Mouse (Mus musculus) limb, embryonic 13.5 days (tissue): ENCODE measurements at regions not wholly inside any gene's neighbourhood (a gene's known extent, or its start where the extent isn't known, plus 50 kb on each side); places are given as distances from the start of the nearest gene placed in this dataset.

ENCODE experiments used
- ATAC-seq: fragments of 200-750 bp; cut with Nextera tagmentation; 2 replicates; pipeline ENCODE4 v1.8.0; 2017; ENCODE audit warnings: low read depth, moderate number of reproducible peaks, moderate TSS enrichment; ENCODE audit not compliant: low FRiP score
- H3K27ac ChIP-seq: fragments of 300-500 bp; sonication (generic); 2 replicates; pipeline ENCODE4 v1.5.1; 2015; ENCODE audit warnings: inconsistent platforms, mild to moderate bottlenecking, moderate library complexity
- H3K27me3 ChIP-seq: fragments of 300-500 bp; sonication (generic); 2 replicates; pipeline ENCODE4 v1.6.1; 2015; ENCODE audit warnings: mild to moderate bottlenecking, inconsistent platforms
- H3K36me3 ChIP-seq: fragments of 300-500 bp; sonication (generic); 2 replicates; pipeline ENCODE4 v1.6.1; 2015; ENCODE audit warnings: inconsistent platforms, mild to moderate bottlenecking, moderate library complexity
- H3K4me1 ChIP-seq: fragments of 300-500 bp; sonication (generic); 2 replicates; pipeline ENCODE4 v1.6.1; 2015; ENCODE audit warnings: inconsistent platforms
- H3K4me2 ChIP-seq: fragments of 300-500 bp; sonication (generic); replicated peaks from 2 replicates; pipeline ENCODE4 v1.6.1; 2015; ENCODE audit warnings: inconsistent platforms, mild to moderate bottlenecking, moderate library complexity
- H3K4me3 ChIP-seq: fragments of 300-500 bp; sonication (generic); 2 replicates; pipeline ENCODE4 v1.5.1; 2015; ENCODE audit warnings: moderate library complexity, mild to moderate bottlenecking, inconsistent platforms
- H3K9ac ChIP-seq: fragments of 300-500 bp; sonication (generic); 2 replicates; pipeline ENCODE4 v1.6.1; 2015; ENCODE audit warnings: mild to moderate bottlenecking, inconsistent platforms
- H3K9me3 ChIP-seq: fragments of 300-500 bp; sonication (generic); 2 replicates; pipeline ENCODE4 v1.6.1; 2016; ENCODE audit warnings: inconsistent platforms
- WGBS: fragments of 180-500 bp; shearing (Covaris S2); methylation state at CpG from one replicate; pipeline ENCODE4 v1.1.7; 2015; 5-methylcytosine and 5-hydroxymethylcytosine counted together

GRCm38 (mm10) chr3:42867370-42867769 lies 1125.0 kb downstream of the D3Ertd751e start:
- WGBS: 68% methylated on average over 1 of the region's 1 CpGs
- Histone ChIP-seq H3K27ac (no peak overlapping the region), H3K9ac (no peak overlapping the region), H3K9me3 (no peaks in the 10 kb centered on the region), H3K4me2 (no peak overlapping the region), H3K36me3 (no peaks in the 10 kb centered on the region), H3K4me1 (peaks cover 8% of the 10 kb centered on the region), H3K27me3 (no peaks in the 10 kb centered on the region), H3K4me3 (no peak overlapping the region)
- ATAC-seq: peak; percentile 67; the same call in 1 of the 2 replicates

GRCm38 (mm10) chr3:42878972-42879371 lies 1136.6 kb downstream of the D3Ertd751e start:
- no peaks in the 10 kb centered on the region for H3K36me3 ChIP-seq
- no peak overlapping the region for H3K4me3 ChIP-seq
- ATAC-seq: no peak
- H3K9me3 ChIP-seq: peaks cover 7% of the 10 kb centered on the region; the same call in 1 of the 2 replicates
- H3K9ac ChIP-seq: no peak overlapping the region
- no peaks in the 10 kb centered on the region for H3K27me3 ChIP-seq
- no peaks in the 10 kb centered on the region for H3K4me1 ChIP-seq
- H3K4me2 ChIP-seq: no peak overlapping the region
- H3K27ac ChIP-seq: no peak overlapping the region

GRCm38 (mm10) chr3:42884481-42884880 lies 1142.1 kb downstream of the D3Ertd751e start:
- H3K9ac ChIP-seq: no peak overlapping the region
- H3K36me3 ChIP-seq: no peaks in the 10 kb centered on the region
- no peaks in the 10 kb centered on the region for H3K27me3 ChIP-seq
- H3K4me2 ChIP-seq: no peak overlapping the region
- H3K4me1 ChIP-seq: no peaks in the 10 kb centered on the region
- H3K9me3 ChIP-seq: peaks cover 7% of the 10 kb centered on the region; the same call in 1 of the 2 replicates
- no peak overlapping the region for H3K27ac ChIP-seq
- H3K4me3 ChIP-seq: no peak overlapping the region
- ATAC-seq: no peak
- 81% methylated on average over 4 of the region's 4 CpGs for WGBS

GRCm38 (mm10) chr3:42892016-42892699 lies 1149.7 kb downstream of the D3Ertd751e start:
- Histone ChIP-seq H3K4me3 (no peak overlapping the region), H3K4me2 (no peak overlapping the region), H3K4me1 (no peaks in the 10 kb centered on the region), H3K27ac (no peak overlapping the region), H3K9ac (no peak overlapping the region), H3K36me3 (no peaks in the 10 kb centered on the region), H3K9me3 (no peaks in the 10 kb centered on the region), H3K27me3 (no peaks in the 10 kb centered on the region)
- whole genome bisulfite sequencing: 76% methylated on average over 7 of the region's 7 CpGs
- ATAC-seq: no peak

GRCm38 (mm10) chr3:42895787-42896186 lies 1153.4 kb downstream of the D3Ertd751e start:
- no peak overlapping the region for H3K27ac ChIP-seq
- no peak for ATAC-seq
- no peak overlapping the region for H3K9ac ChIP-seq
- H3K4me1 ChIP-seq: no peaks in the 10 kb centered on the region
- H3K36me3 ChIP-seq: no peaks in the 10 kb centered on the region
- H3K4me2 ChIP-seq: no peak overlapping the region
- 44% methylated on average over 3 of the region's 3 CpGs for WGBS
- H3K27me3 ChIP-seq: no peaks in the 10 kb centered on the region
- no peaks in the 10 kb centered on the region for H3K9me3 ChIP-seq
- no peak overlapping the region for H3K4me3 ChIP-seq

- H3K27me3 ChIP-seq: no peaks in the 10 kb centered on the region
- H3K4me1 ChIP-seq: no peaks in the 10 kb centered on the region
- no peak overlapping the region for H3K9ac ChIP-seq
- no peak for ATAC-seq
- no peak overlapping the region for H3K4me3 ChIP-seq
- no peak overlapping the region for H3K27ac ChIP-seq
- no peaks in the 10 kb centered on the region for H3K36me3 ChIP-seq
- H3K4me2 ChIP-seq: no peak overlapping the region
- no peaks in the 10 kb centered on the region for H3K9me3 ChIP-seq
Observed at GRCm38 (mm10) chr3:42897936-42898335, 1155.5 kb downstream of the D3Ertd751e start.

- Histone ChIP-seq H3K9me3 (no peaks in the 10 kb centered on the region), H3K36me3 (no peaks in the 10 kb centered on the region), H3K4me1 (no peaks in the 10 kb centered on the region), H3K4me3 (no peak overlapping the region), H3K9ac (no peak overlapping the region), H3K27ac (no peak overlapping the region), H3K27me3 (no peaks in the 10 kb centered on the region), H3K4me2 (no peak overlapping the region)
- no peak for ATAC-seq
- WGBS: 84% methylated on average over 2 of the region's 2 CpGs
Observed at GRCm38 (mm10) chr3:42898934-42899333, 1156.5 kb downstream of the D3Ertd751e start.

- H3K4me1 ChIP-seq: no peaks in the 10 kb centered on the region
- H3K4me3 ChIP-seq: no peak overlapping the region
- H3K9ac ChIP-seq: no peak overlapping the region
- H3K27me3 ChIP-seq: no peaks in the 10 kb centered on the region
- WGBS: 90% methylated on average over 2 of the region's 2 CpGs
- no peak for ATAC-seq
- H3K27ac ChIP-seq: no peak overlapping the region
- no peak overlapping the region for H3K4me2 ChIP-seq
- no peaks in the 10 kb centered on the region for H3K9me3 ChIP-seq
- H3K36me3 ChIP-seq: no peaks in the 10 kb centered on the region
Observed at GRCm38 (mm10) chr3:42900984-42901383, 1158.6 kb downstream of the D3Ertd751e start.

- H3K27me3 ChIP-seq: no peaks in the 10 kb centered on the region
- no peak overlapping the region for H3K4me2 ChIP-seq
- no peak overlapping the region for H3K27ac ChIP-seq
- WGBS: 92% methylated on average over 3 of the region's 3 CpGs
- ATAC-seq: no peak
- H3K36me3 ChIP-seq: no peaks in the 10 kb centered on the region
- H3K4me3 ChIP-seq: no peak overlapping the region
- H3K9me3 ChIP-seq: no peaks in the 10 kb centered on the region
- H3K9ac ChIP-seq: no peak overlapping the region
- H3K4me1 ChIP-seq: no peaks in the 10 kb centered on the region
Observed at GRCm38 (mm10) chr3:42906246-42906645, 1163.8 kb downstream of the D3Ertd751e start.

- no peak for ATAC-seq
- Histone ChIP-seq H3K36me3 (no peaks in the 10 kb centered on the region), H3K27me3 (no peaks in the 10 kb centered on the region), H3K9ac (no peak overlapping the region), H3K4me2 (no peak overlapping the region), H3K27ac (no peak overlapping the region), H3K9me3 (no peaks in the 10 kb centered on the region), H3K4me3 (no peak overlapping the region), H3K4me1 (no peaks in the 10 kb centered on the region)
Observed at GRCm38 (mm10) chr3:42908404-42908803, 1166.0 kb downstream of the D3Ertd751e start.

GRCm38 (mm10) chr3:42915146-42915545 lies 1172.7 kb downstream of the D3Ertd751e start:
- Histone ChIP-seq H3K4me2 (no peak overlapping the region), H3K36me3 (no peaks in the 10 kb centered on the region), H3K27ac (no peak overlapping the region), H3K4me1 (no peaks in the 10 kb centered on the region), H3K27me3 (no peaks in the 10 kb centered on the region), H3K9me3 (no peaks in the 10 kb centered on the region), H3K9ac (no peak overlapping the region), H3K4me3 (no peak overlapping the region)
- 62% methylated on average over 2 of the region's 2 CpGs for WGBS
- no peak for ATAC-seq

- WGBS: 71% methylated on average over 1 of the region's 1 CpGs
- no peak for ATAC-seq
Observed at GRCm38 (mm10) chr3:42935418-42935817, 1193.0 kb downstream of the D3Ertd751e start.

GRCm38 (mm10) chr3:42977066-42977465 lies 1234.7 kb downstream of the D3Ertd751e start:
- ATAC-seq: no peak

More at GRCm38 (mm10) chr3:42935418-42935817, 1193.0 kb downstream of the D3Ertd751e start:
- Histone ChIP-seq H3K27me3 (no peaks in the 10 kb centered on the region), H3K4me1 (no peaks in the 10 kb centered on the region), H3K36me3 (no peaks in the 10 kb centered on the region), H3K9me3 (no peaks in the 10 kb centered on the region), H3K4me3 (no peak overlapping the region), H3K4me2 (no peak overlapping the region), H3K27ac (no peak overlapping the region), H3K9ac (no peak overlapping the region)

More at GRCm38 (mm10) chr3:42977066-42977465, 1234.7 kb downstream of the D3Ertd751e start:
- no peak overlapping the region for H3K9ac ChIP-seq
- H3K27ac ChIP-seq: no peak overlapping the region
- no peaks in the 10 kb centered on the region for H3K9me3 ChIP-seq
- no peaks in the 10 kb centered on the region for H3K4me1 ChIP-seq
- no peak overlapping the region for H3K4me3 ChIP-seq
- 81% methylated on average over 2 of the region's 2 CpGs for WGBS
- no peaks in the 10 kb centered on the region for H3K36me3 ChIP-seq
- H3K4me2 ChIP-seq: no peak overlapping the region
- no peaks in the 10 kb centered on the region for H3K27me3 ChIP-seq
